Mouse (Mus musculus): ENCODE results near the gene Gm11096. TPM values are rescaled to one million over a fixed set of nuclear protein-coding genes. Genes with fewer than 3 reads are reported as not detected.

Gm11096 gene
- not detected in 2 replicates for polyA plus RNA-seq (2012; rRNA removed)

DNA sequence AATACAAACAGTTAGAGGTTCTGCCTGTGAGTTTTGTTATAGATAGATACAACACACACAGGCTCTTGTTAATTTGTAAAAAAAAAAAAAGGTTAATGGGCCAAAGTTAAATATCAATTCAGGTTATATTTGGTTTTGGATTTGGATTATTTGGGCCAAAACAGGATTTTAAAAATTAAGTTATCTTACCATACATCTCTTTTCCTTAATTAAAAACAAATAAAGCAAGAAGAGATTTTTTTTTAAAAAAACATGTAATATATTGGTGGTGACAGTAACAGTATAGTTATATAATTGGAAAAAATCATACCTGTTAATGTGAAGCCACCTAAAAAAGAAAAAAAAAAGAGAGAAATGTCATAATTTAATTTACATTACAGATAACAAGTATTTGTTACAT, at the start of gene Gm11096:
Gene Gm11096, plus strand, starts transcription at position 301 of the 400 bp plus-strand sequence.

